Mouse (Mus musculus): ENCODE data around the gene Wdr83.

DNA sequence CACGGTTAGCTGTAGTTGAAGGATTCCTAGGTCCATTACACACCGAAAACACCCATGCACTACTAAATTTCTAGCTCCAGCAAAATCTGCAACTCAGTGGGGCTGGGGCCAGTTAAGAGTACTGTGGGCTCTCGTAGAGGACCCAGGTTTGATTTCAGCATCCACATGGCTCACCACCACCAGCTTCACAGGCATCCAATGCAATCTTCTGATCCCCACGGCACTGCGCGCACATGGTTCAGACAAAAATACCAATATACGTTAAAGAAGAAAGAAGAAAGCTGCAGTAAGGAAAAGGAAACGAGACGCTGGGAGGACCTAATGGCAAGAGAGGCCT, 44.8 kb downstream of the Wdr83 start:
- TF ChIP-seq POLR2A (IDR thresholded peaks at IDR 0.05; ENCODE audit: low read depth, low read length), result no peak
- TF ChIP-seq CTCF (IDR thresholded peaks at IDR 0.05; ENCODE audit: extremely low read depth, insufficient read length, insufficient replicate concordance, low read depth, low read length), result no peak

All from small intestine, adult 2 months (tissue).